Mouse (Mus musculus) left cerebral cortex, adult 2 months (tissue): Measurements from ENCODE around the gene Slc16a10. TPM values are rescaled to one million over a fixed set of nuclear protein-coding genes. Genes with fewer than 3 reads are reported as not detected.

Experiments
- DNase-seq, 2 experiments: peaks; one replicate each; pipeline ENCODE4 v3.0.0; 2021 to 2022; ENCODE audit warnings: low spot score in 2 of 2, mixed read lengths in 1 of 2; ENCODE audit errors: extremely low spot score in 1 of 2
- H3K27ac ChIP-seq: fragments of 200-600 bp; 2 replicates; pipeline ENCODE4 v1.8.1; 2022
- H3K4me3 ChIP-seq: fragments of 200-600 bp; 2 replicates; pipeline ENCODE4 v1.8.1; 2022
- CTCF ChIP-seq: fragments of 200-600 bp; IDR thresholded peaks from 2 replicates; pipeline ENCODE4 v1.8.1; 2022; ENCODE audit warnings: antibody characterized with exemption, mild to moderate bottlenecking, moderate library complexity
- intact Hi-C: fragments of 180-260 bp; cut with DNase I; formaldehyde crosslinking; loops from one replicate; pipeline ENCODE4 v1.15.1; 2025
- total RNA-seq, 2 experiments: library from RNA; stranded (reverse); gene quantifications; 2 replicates each; pipeline ENCODE4 v1.2.3; 2021

The Slc16a10 gene
- total RNA-seq, 2 experiments from 2014 or later = 2.4 to 4.1 TPM

- no peak for DNase-seq
- H3K4me3 ChIP-seq = no peak overlapping the region
- TF ChIP-seq CTCF = no peak
- H3K27ac ChIP-seq = no peak overlapping the region
- intact Hi-C loops = no loop called here
Observed at GRCm38 (mm10) chr10:40146451-40146850, 4.4 kb upstream of the Slc16a10 start.

DNA sequence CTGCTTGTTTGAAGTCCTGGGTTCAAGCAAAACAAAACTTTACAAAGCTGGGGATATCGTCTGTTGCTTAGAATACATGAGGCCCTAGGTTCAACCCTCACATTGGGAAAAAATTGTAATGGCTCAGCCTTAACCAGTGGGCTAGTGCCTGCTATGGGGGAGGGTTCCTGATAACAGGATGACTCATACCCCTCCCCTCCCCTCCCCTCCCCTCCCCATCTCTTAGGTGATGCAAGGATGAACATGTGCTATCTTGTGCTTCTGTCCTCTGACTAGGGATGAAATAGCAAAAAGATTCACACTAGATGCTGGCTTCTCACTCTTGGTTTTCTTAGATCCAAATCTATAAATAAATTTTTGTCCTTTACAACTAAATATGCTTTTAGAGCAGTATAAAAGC is 2.8 kb upstream of the Slc16a10 start:
- intact Hi-C loops = no loop called here
- H3K4me3 ChIP-seq = no peak overlapping the region
- no peak overlapping the region for H3K27ac ChIP-seq
- TF ChIP-seq CTCF = no peak
- no peak for DNase-seq

DNA sequence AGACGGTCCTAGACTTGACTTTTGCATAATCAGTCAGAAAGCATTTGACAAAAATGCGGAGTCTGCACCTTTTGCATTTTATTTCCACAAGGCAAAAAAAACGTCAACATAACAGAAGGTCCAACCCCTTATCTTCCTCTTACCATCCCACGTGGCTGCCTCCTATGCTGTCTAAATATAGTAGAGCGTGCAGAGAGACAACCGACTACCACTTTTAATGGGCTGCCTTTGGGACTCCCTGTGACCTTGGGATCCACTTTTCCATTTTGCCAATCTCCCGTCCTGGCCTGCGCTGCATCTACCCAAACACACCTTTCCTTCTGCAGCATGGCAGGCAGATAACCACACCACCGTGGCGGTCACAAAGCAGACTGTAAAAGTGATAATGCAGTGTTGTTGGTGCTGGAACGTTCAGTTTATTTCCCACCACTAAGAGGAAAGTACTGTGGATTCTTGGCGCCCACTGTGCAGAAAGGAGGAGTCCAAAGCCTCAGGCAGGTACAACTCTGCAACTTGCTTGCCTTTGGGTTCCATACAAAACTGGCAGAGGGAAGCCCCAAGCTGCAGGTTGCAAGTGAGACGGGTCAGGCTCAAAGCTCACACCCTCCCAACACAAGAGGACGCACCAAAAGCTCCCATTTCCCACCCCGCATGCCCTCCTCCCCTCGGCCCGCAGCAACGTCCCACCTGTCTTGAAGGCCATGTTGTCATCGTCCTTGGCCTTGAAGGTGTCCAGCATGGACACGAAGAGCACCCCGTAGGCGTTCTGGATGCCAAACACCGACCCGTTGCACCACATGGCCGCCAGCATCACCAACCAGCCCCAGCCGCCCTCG is 824 bp downstream of the Slc16a10 start:
- no peak for TF ChIP-seq CTCF
- Histone ChIP-seq H3K27ac (peak overlapping the region; percentile 64), H3K4me3 (peak overlapping the region; percentile 80)
- intact Hi-C loops = loop anchor here (2.0 kb wide), 1 partner anchor 72 kb away; no protein-coding TSS in a partner anchor
- DNase-seq = peak in 1 of 2 experiments; percentile 10

DNA sequence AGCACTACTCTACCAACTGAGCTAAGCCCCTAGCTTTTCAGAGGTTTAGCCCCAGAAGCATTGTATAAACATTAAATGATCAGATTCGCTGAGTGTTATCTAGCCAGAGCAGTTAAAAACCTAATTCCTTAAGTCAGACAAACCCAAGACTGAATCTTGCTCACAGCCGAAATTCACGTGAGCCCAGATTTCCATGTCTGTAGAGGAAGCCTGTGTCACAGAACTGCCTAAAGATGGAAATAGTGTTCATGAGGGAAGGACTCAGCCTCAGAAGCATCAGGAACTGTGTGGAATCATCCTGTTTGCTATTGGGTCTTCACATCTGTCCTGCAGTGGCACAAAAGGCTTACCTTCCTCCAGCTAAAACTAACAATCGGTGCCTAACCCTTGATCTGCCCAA is 2.4 kb downstream of the Slc16a10 start:
- TF ChIP-seq CTCF = no peak
- Histone ChIP-seq H3K4me3 (no peak overlapping the region), H3K27ac (no peak overlapping the region)
- DNase-seq = no peak
- intact Hi-C loops = loop anchor here (2.0 kb wide), 1 partner anchor 73 kb away; no protein-coding TSS in a partner anchor

- TF ChIP-seq CTCF = peak; percentile 23
- no peak for DNase-seq
- H3K4me3 ChIP-seq = no peak overlapping the region
- intact Hi-C loops = no loop called here
- no peak overlapping the region for H3K27ac ChIP-seq
Observed at GRCm38 (mm10) chr10:40135807-40136778, 6.0 kb downstream of the Slc16a10 start.

GRCm38 (mm10) chr10:40134906-40135305 is 7.2 kb downstream of the Slc16a10 start:
- intact Hi-C loops = no loop called here
- DNase-seq = no peak
- Histone ChIP-seq H3K4me3 (no peak overlapping the region), H3K27ac (no peak overlapping the region)
- no peak for TF ChIP-seq CTCF

GRCm38 (mm10) chr10:40133636-40134035 is 8.4 kb downstream of the Slc16a10 start:
- no peak for DNase-seq
- H3K27ac ChIP-seq = no peak overlapping the region
- no peak for TF ChIP-seq CTCF
- intact Hi-C loops = no loop called here
- H3K4me3 ChIP-seq = no peak overlapping the region

DNA sequence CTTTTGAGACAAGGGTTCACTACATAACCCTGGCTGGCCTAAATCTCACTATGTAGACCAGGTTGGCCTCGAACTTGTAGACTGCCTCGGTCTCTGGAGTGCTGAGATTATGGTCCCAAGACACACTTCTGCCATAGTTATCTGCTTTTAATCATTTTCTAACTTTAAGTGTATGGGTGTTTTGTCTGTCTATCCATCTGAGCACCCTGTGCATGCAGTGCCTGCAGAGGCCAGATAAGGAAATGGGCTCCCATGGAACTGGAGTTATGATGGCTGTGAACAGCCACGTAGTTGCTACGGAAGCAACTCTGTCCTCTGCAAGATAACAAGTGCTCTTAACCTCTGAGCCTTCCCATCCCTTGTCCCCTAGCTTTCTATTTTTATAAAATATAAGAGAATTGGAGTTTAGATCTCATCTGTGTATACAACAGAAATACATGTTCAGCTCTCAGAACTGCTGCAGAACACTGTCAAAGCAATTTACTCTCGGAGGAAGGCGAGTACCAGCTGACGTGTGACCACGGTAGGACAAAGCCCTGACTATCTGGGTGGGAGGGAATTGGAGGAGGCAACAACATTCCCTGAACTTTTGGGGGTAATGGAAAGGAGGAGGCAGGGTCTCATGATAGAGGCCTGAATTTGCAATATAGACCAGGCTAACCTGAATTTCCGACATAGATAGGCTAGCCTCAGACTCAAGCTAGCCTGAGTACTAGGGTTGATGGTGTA is 10.2 kb downstream of the Slc16a10 start:
- Histone ChIP-seq H3K27ac (no peak overlapping the region), H3K4me3 (no peak overlapping the region)
- no peak for DNase-seq
- no peak for TF ChIP-seq CTCF
- intact Hi-C loops = no loop called here

- DNase-seq = no peak
- Histone ChIP-seq H3K4me3 (no peak overlapping the region), H3K27ac (no peak overlapping the region)
- intact Hi-C loops = no loop called here
- TF ChIP-seq CTCF = no peak
Observed at GRCm38 (mm10) chr10:40130126-40130525, 11.9 kb downstream of the Slc16a10 start.

GRCm38 (mm10) chr10:40129134-40129533 is 12.9 kb downstream of the Slc16a10 start:
- intact Hi-C loops = no loop called here
- no peak for DNase-seq

DNA sequence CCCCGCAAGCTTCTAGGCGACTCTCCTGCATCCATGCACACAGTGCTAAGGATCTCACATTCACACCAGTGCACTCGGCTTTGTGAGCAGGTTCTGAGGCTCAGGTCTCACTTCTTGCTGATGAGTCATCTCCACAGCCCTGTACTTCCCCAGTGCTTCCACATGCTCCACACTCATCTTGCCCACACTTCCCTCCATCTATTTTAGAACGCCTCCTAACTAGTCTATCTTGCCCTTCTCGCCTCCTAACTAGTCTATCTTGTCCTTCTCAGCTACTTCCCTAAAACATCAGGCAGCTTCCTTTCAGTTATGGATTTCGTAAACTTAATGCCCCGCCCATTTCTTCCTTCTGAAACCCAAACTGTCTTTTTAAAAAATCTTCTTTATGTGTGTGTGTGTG is 13.6 kb downstream of the Slc16a10 start:
- peak; percentile 20 to 27 for DNase-seq
- H3K4me3 ChIP-seq = no peak overlapping the region
- intact Hi-C loops = no loop called here
- no peak overlapping the region for H3K27ac ChIP-seq
- TF ChIP-seq CTCF = no peak

More at GRCm38 (mm10) chr10:40129134-40129533, 12.9 kb downstream of the Slc16a10 start:
- H3K27ac ChIP-seq = no peak overlapping the region
- H3K4me3 ChIP-seq = no peak overlapping the region
- TF ChIP-seq CTCF = no peak
